Mouse (Mus musculus) spleen, adult 2 months (tissue): ENCODE results near the gene G0s2.

Experiments
- CTCF ChIP-seq: fragments of 200-500 bp; IDR thresholded peaks from 2 replicates; pipeline ENCODE4 v1.5.1; 2011; ENCODE audit warnings: mild to moderate bottlenecking, inconsistent platforms; ENCODE audit not compliant: insufficient read depth, insufficient read length, insufficient replicate concordance; ENCODE audit errors: extremely low read depth
- POLR2A ChIP-seq: fragments of 200-500 bp; IDR thresholded peaks from 2 replicates; pipeline ENCODE4 v1.6.1; 2011; ENCODE audit warnings: low read depth, low read length, inconsistent platforms

DNA sequence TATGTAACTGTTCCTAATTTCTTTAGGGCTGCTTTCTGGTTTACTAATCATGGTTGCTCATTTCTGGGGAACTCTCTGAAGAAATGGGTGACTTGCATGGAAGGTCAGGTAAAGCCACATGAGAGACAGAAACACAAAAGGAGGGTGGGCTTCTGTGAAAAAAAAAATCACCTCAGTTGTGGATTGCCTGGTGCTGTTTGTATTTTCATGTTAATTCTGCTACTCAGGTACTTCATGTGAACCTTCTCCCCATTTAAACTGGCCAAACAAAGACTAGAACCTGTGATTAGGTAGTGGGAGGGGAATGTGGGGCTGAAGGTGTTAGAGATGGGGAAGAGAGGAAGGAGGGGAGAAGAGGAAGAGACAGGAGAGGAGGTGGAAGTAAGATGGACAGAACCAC is 7.3 kb downstream of the G0s2 start:
- TF ChIP-seq POLR2A (no peak), CTCF (no peak)
